Mouse (Mus musculus) mesoderm, embryonic 11.5 days (tissue): ENCODE results near the gene Ccz1.
A peak's percentile ranks its signal among the peaks of the same experiment; 100 is the strongest.

Experiments
- DNase-seq: peaks from one replicate; pipeline ENCODE4 v3.0.0-alpha.2; 2012; ENCODE audit warnings: low read depth, low spot score

Gene Ccz1

DNA sequence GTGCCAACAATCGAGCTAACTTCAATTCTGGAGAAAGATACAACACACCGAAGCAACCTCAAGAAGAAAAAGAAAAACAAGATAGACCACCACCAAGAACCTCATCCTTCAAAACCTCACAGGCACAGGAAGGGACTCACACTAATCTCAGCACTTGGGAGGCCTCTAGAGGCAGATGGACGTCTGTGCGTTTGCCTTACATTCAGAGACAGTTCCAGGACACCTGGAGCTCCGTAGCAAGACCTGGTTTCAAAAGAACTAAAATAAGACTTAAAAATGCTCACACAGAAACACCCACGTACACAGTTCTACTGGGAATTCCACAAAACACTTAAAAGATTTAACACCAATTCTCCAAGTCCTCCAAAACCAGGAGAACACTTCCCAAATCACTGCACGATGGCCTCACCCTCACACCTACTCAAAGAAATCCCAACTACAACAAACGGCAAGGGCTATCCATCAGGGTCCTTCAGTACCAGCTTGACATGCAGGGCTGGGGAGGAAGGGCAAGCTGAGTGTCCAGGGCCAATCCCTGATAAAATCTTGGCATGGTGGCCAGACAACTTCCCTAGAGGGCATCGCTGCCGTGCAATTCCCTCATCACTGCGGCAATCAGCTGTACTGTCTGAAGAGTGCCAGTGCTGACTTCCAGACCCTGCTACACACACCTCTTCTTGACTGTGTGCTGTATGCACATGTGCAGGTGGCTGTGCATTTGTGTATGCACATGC is 19.9 kb downstream of the Ccz1 start:
- DNase-seq, result no peak

DNA sequence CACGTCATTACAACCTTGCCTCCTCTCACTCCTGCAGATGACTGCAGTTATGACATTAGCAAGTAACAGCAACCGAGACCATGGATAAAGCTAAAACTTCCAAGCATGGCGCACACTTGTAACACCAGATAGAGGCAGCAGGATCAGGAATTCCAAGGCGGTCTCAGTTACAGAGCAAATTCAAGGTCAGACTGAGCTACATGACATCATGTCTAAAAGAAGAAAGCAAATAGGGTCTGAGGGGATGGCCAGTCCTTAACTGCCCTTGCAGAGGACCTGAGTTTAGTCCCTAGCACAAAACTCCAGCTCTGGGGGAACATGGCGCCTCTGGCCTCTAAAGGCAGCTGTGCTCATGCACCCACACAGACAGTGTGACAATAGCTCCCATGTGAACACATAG is 20.8 kb downstream of the Ccz1 start:
- no peak for DNase-seq

DNA sequence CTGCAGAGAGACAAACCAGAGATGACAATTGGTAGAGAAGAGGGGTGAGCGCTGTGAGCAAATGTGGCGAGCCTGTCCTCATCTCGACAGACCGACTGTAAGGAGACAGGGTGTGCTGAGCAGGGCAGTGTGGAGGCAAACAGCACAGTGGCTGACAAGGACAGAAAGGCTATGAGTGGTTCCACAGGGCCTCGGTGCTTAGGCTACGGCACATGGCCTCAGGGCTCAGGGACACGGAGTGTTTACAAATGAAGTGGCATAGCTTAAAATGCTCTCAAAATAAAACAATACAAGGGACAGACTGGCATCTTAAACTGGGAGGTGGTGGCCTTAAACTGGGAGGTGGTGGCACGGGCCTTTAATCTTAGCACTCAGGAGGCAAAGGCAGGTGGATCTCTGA is 21.4 kb downstream of the Ccz1 start:
- DNase-seq, result no peak

DNA sequence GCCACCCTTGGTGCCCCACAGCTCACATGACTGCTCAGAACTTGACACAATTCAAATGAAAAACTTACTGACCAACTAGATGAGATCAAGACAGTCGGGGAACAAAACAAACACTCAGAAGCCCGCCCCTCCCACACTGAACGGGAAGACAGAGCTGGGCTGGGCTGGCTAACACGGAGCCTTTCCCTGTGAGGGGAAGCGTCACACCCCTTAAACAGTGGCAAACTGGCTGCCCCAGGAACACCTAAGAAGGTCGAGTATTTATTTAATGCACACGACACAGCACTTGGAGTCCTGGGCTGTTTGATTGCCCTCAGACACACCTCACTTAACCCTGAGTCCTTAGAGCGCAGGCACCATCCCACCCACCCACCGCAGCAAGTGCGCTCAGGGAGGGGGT is 22.0 kb downstream of the Ccz1 start:
- DNase-seq, result no peak

DNA sequence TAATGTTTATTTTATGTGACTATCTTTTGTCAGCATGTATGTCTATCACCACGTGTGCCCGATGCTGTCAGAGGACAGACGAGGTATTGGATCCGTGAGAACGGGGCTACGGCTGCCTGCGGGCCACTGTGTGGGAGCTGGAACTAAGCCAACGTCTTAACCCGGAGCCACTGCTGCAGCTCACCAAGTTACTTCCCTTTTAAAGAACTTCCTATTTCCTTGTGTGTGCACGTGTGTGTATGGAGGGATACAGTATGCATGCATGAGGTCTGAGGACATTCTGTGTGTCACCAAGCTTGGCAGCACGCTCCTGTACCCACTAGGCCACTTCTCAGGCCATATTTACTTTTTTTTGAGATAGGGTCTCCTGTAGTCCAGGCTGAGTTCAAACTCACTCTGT is 24.6 kb downstream of the Ccz1 start:
- DNase-seq, result no peak

DNA sequence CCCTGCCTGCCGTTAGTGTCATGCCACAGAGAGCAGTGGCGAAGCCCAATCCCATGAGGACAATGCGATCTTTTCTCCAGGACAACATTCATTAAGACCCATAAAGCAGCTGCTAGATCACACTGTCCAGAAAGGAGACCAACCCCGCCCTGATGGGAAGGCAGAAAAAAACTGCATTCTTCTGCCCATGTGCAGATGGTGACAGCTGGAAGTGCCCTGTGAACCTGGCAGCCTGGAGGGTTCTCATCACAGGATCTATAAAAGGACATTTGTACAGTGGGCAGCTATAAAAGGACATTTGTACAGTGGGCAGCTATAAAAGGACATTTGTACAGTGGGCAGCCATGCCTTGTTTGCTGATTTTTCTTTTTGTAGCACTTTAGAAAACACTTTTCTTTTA is 25.6 kb downstream of the Ccz1 start:
- no peak for DNase-seq

DNA sequence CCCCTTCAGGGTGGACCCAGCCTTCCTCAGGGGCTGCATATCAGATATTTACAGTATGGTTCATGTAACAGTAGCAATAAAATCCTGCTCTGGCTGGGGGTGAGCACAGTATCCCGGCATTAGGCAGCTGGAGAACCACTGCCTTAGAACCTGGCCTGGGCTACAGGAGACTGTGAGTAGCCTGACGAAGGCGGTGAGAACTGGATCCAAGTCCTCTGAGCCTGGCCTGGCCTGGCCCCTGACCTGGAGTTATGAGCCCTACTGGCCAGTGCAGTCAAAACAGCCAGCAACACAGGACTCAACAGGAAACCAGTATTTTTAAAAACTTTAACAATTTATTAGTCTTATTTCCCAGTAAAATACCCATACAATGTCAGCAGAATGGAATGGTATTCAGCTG is 27.1 kb downstream of the Ccz1 start:
- DNase-seq, result no peak

DNA sequence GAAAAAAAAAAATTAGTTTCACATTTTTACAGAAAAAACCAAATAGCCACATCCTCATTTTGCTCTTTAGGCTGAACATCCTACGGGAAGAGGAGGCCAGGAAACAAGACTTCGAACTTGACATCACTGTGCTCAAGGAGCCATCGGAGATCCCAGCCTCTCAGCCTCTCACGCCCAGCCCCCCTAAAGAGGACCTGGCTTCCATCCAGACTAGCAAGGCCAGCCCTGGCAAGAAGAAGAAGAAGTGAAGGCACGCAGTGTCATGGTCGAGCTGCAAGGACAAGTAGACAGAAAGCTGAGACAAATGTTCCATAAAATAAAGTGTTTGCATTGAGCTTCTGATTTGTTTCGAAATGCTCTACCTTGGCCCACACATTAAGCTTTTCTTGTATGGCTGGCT is 29.3 kb downstream of the Ccz1 start:
- no peak for DNase-seq

DNA sequence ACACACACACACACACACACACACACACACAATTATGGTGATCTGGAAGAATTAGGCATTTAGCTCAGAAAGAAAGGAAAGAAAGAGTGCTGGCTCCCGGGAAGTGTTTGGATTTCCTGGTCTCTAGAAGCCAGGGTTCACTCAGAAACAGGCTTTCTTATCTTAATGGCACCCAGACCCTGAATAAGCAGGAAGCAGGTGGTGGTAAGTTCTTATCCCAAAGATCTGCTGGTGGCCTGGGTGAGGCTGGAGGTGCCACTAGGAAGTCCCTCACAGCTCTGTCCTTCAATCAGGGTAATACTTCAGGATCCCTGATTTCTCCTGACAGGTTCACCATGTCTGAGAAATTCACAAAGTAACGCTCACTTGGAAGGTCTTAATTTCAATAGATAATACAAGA is 32.3 kb downstream of the Ccz1 start:
- DNase-seq, result no peak

DNA sequence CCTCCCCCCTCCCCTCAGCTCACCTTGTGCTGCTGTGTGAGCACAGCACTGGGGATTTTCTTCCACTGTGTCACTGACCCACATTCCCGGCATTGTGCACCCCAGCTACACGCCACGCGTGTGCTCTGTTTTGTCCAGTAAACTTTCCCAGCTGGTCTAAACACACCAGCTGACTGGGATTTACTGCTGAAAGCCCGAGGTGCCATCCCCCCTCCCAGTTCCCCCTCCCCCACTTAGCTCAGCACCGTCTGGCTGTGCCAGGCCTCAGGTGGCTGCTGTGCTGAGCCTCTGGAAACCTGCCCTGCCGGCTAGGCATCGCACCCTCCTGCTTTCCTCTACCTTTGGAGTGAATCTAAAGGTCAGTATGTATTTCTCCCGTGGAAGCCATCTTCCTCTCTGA is 33.8 kb downstream of the Ccz1 start:
- DNase-seq, result peak; percentile 39

DNA sequence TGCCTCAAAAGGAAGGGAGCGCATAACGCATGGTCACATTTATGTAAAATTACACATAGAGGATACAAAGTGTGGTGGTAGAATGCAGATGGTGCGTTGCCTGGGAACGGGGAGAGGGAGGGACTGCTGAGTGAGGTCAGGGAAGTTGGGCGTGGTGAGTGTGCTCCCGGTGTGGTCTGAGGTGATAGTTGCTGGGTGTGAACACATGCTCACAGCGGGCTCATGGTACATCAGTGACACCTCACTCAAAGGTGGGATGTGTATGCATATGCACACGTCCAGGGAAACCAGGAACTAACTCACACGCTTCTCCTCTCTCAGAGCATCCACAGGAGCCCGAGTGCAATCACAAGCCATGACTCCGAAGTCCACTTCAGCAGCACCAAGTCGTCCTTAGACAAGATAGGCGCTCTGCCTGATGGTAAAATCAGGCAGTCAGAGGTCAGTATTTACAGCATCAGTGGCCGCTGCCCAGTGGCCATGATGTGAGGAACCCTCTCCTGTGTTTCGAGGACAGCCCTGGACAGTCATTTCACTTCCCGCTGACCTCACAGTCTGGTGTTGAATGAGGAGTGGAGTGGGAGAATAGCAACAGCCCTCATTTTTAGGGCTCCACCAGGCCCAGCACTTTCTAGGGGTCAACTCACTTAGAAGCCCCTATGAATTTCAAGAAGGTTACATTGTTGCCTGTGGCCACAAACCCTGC is 37.8 kb downstream of the Ccz1 start:
- no peak for DNase-seq

DNA sequence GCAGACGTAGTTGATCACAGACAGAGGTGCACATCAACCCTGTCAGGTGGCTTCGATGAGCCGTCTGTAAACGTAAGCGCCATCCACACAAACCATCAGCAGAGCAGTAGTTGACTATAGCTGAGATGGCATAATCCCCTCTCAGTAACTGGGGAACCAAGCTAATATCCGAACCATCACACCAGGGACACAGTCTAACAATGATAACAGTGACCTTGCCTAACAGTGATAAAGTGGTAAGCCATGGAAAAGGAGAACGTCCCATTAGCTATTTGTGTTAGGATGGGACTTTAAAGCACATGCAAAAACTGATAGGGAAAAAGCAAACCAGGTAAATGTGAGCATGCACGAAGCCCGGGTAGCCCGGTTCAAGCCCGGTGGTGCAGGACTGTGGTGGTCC is 38.4 kb downstream of the Ccz1 start:
- no peak for DNase-seq

DNA sequence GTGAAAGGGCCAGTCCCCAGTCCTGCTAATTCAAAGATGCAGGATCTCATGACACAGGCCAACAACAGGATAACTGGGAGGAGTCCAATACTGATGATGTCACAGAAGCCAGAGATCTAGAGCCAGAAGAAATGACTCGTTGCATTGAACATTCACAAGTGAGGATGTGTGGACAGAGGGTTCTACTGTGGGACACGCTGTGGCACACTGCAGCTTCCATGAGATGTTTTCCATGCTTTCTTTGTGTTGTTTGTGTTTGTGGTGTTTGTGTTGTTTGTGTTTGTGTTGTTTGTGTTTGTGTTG is 39.1 kb downstream of the Ccz1 start:
- DNase-seq, result no peak

DNA sequence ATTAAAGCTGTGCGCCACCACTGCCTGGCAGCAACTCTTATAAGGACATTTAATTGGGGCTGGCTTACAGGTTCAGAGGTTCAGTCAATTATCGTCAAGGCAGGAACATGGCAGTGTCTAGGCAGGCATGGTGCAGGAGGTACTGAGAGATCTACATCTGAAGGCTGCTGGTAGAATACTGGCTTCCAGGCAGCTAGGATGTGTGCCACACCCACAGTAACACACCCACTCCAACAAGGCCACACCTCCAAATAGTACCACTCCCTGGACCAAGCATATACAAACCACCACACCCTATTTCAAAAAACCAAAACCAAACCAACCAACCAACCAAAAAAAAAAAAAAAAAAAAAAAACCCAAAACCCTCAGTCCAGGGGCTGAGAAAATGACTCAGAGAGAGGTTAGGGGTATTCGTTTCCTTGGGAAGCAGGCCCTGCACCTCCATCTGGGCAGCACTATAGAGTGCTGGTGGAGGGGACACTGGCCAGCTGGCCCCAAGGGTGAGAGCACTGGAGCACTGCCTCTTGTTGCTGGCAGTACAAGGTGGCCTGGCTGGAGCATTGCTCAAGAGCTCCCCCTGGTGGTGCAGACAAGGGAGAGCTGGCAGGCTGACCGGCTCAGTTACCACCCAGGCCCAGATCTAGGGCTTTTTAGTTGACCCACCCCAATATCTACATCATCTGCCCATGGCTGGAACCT is 39.6 kb downstream of the Ccz1 start:
- peak; percentile 84 for DNase-seq

DNA sequence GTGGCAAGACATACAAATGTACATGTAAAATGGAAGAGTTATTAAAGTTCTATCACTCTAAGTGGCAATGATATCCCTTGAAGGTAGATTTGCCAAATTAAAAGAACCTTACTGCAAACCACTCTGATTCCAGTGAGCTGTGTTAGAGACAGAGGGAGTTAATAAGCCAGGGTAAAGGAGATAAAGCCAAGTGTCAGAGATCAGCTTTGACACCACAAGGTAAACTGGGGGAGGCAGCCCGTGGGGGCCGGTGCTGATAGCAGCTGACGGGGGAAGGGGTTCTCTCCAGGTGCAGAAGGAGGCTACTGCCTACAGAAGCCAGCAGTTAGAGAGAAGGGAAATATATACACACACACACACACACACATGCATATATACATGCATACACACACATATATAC is 42.0 kb downstream of the Ccz1 start:
- no peak for DNase-seq

DNA sequence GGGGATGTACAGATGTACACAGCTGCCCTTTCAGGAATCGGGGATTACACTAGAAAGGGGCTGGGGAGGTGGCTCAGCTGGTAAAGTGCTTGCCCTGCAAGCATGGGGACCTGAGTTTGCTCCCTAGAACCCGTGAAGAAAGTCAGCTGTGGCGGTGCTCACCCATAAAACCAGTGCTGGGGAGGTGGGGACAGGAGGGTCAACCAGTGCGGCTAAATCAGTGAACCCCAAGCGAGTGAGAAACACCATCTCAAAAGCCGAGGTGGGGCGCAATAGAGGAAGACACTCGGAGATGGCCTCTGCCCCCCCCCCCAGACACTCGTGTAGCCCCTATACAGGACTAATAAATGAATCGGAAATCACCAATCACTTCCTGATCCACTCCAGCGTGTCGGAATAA is 48.0 kb downstream of the Ccz1 start:
- no peak for DNase-seq

DNA sequence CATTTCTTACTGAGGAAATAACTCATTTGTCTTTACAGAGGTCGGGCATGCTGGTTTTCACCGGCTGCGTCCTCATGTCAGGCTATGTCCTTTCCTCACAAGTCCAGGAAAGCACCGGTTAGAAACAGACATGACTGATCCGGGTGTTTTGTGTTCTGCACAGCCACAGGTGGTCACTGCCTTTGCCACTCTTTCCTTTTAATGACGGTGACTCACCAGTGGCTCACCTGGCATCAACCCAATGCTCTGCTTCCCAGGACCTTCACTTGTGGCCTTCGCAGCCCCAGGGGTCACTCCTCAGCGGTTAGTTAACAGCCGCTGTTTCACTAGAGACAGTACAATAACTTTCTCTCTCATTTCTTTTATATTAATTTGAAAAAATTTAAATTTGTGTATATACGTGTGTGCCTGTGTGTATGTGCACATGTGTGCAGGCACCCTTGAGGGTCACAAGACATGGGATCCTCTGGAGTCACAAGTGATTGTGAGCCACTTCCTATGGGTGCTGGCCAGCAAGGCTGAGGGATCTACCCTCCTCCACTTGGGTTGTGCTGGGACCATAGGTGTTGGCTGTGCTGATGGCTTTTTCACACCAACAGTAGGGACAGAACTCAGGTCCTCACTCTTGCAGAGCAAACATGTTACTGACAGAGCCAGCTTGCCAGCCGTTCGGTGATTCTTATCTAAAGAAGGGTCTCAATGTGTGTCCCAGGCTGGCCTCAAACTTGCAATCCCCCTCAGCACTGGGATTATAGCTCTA is 48.9 kb downstream of the Ccz1 start:
- no peak for DNase-seq

DNA sequence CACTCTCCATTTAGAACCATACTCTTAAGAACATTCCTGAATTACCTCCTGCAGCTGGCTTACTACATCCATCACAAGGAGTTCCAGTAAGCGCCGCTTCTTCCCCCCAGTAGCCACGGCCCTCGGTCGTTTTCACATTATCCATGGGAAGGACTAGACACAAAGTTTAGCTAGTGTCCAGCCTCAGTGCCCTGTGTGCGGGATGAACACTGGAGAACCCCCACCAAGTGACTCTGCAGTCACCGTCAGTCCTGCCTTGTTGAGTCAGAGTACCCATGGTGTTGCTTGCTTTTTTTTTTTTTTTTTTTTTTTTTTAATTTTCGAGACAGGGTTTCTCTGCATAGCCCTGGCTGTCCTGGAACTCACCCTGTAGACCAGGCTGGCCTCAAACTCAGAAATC is 53.5 kb downstream of the Ccz1 start:
- no peak for DNase-seq

DNA sequence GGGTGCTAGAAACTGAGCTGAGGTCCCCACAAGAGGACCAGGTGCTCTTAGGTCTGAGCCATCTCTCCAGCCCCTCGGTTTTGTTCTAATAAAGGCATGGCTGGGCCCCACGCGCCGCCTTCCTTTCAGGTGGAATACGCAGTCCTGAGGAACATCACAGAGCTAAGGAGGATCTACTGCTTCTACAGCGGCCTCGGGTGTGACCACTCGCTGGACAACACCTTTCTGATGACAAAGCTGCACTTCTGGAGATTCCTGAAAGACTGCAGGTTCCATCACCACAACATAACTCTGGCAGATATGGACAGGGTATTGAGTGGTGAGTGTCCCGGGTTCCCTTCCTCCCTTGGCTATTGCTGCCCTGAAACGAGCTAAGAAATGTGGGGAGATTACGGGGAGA is 55.1 kb downstream of the Ccz1 start:
- DNase-seq, result no peak

DNA sequence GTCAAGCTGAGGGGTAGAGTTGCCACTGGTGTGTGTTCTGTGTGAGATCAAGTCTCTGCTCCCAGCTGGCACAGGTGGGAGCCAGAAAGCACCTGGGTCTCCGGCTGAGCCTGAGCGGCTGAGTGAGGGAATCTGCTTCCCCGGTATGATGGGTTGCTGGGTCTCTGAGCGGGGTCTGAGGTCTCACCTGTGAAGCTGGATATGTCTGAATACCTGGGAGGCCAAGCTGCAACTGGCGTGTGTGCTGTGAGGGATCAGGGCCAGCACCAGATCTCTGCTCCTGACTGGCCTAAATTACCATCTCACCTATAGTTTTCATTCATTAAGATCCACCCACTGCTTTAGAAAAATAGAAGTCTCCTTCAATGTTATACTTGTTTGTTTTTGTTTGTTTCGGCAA is 57.6 kb downstream of the Ccz1 start:
- no peak for DNase-seq

DNA sequence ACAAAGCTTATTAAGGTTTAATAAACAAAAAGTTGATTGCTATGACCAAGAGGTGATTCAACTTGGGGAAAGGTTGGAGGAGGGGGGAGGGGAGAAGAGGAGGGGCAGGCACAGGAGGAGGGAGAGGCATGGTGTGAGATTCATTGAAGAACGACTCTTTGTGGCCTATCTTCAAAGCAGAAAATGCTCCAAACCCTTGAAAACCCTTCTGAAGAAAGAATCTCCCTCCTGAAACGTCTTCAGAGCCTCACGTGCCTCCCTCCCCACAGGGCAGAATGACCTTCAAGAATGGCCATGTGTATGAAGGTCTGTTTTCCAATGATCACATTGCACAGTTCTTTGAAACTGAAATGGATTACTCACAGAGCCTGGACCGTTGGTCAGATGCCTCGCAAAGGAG is 64.7 kb downstream of the Ccz1 start:
- no peak for DNase-seq

DNA sequence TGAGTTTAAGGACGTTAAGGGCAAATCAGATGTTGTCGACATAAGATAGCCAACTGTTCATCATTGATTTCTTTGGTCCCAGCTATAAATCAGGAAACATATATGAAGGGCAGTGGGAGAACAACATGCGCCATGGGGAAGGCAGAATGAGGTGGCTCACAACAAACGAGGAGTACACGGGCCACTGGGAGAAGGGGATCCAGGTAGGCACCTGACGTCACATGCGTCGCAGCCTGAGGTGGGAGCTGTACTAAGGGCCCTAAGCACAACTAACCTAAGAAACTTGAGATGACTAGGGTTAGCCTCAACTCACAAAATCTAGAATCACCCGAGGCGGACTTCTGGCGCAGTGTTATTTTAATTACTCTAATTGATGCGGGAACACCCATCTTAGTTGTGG is 66.3 kb downstream of the Ccz1 start:
- DNase-seq, result no peak
